Mouse (Mus musculus) cerebellum, adult 2 months (tissue): Measurements from ENCODE around the gene Mpzl1.

Experiments
- CTCF ChIP-seq: fragments of 200-500 bp; IDR thresholded peaks from 2 replicates; pipeline ENCODE4 v1.5.1; 2011; ENCODE audit warnings: low read depth, mild to moderate bottlenecking, control low read depth, low read length, moderate library complexity, borderline replicate concordance; ENCODE audit not compliant: insufficient read depth
- POLR2A ChIP-seq: fragments of 200-500 bp; IDR thresholded peaks from 2 replicates; pipeline ENCODE4 v1.6.1; 2011; ENCODE audit warnings: low read length, control low read depth, borderline replicate concordance; ENCODE audit not compliant: insufficient read depth

DNA sequence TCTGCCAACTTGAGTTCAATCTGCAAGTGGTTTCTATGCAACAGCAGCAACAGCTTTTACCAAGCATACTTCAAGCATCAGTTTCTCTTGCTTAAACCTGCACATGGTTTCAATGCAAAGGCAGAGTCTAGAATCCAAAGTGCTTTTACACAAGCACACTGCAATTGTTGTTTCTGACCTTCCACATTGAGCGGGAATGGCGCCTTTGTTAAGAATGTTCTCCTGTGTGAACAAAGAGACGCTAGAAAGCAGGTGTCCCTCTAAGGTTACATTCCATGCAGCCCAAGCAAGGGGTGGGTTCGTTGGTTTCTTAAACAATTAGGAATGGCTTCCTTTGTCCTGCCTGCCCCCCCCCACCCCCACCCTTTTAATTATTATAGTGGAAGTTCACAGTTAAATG, 20.4 kb downstream of the Mpzl1 start:
- TF ChIP-seq POLR2A (no peak), CTCF (no peak)
